Mouse (Mus musculus) hindbrain, embryonic 14.5 days (tissue): ENCODE results near the gene Srr. TPM values are rescaled to one million over a fixed set of nuclear protein-coding genes. Genes with fewer than 3 reads are reported as not detected.

Experiments
- ATAC-seq: fragments of 200-750 bp; cut with Nextera tagmentation; 2 replicates; pipeline ENCODE4 v1.8.0; 2017; ENCODE audit warnings: moderate number of reproducible peaks, mild to moderate bottlenecking, moderate TSS enrichment, moderate library complexity; ENCODE audit not compliant: low FRiP score
- DNase-seq: peaks from one replicate; pipeline ENCODE4 v3.0.0-alpha.2; 2015; ENCODE audit warnings: low spot score
- H3K27ac ChIP-seq: fragments of 300-500 bp; sonication (generic); 2 replicates; pipeline ENCODE4 v1.5.1; 2014; ENCODE audit warnings: mild to moderate bottlenecking, moderate library complexity
- H3K27me3 ChIP-seq: fragments of 300-500 bp; sonication (generic); 2 replicates; pipeline ENCODE4 v1.6.1; 2014; ENCODE audit warnings: mild to moderate bottlenecking, low read length, mixed read lengths; ENCODE audit not compliant: control insufficient read depth, insufficient read depth
- H3K36me3 ChIP-seq: fragments of 300-500 bp; sonication (generic); replicated peaks from 2 replicates; pipeline ENCODE4 v1.6.1; 2014; ENCODE audit not compliant: control insufficient read depth, insufficient read depth
- H3K4me1 ChIP-seq: fragments of 300-500 bp; sonication (generic); replicated peaks from 2 replicates; pipeline ENCODE4 v1.6.1; 2014; ENCODE audit warnings: antibody characterized with exemption, low read length, mixed read lengths; ENCODE audit not compliant: control insufficient read depth, insufficient read depth
- H3K4me2 ChIP-seq: fragments of 300-500 bp; sonication (generic); replicated peaks from 2 replicates; pipeline ENCODE4 v1.6.1; 2014; ENCODE audit warnings: mild to moderate bottlenecking, moderate library complexity
- H3K4me3 ChIP-seq: fragments of 300-500 bp; sonication (generic); replicated peaks from 2 replicates; pipeline ENCODE4 v1.5.1; 2014; ENCODE audit warnings: mild to moderate bottlenecking, low read length
- H3K9ac ChIP-seq: fragments of 300-500 bp; sonication (generic); 2 replicates; pipeline ENCODE4 v1.6.1; 2014
- H3K9me3 ChIP-seq: fragments of 300-500 bp; sonication (generic); 2 replicates; pipeline ENCODE4 v1.6.1; 2016; ENCODE audit warnings: low read length; ENCODE audit not compliant: control insufficient read depth
- WGBS: fragments of 180-500 bp; shearing (Covaris S2); extraction: QIAGEN DNeasy Blood & Tissue Kit; methylation state at CpG from one replicate; pipeline ENCODE4 v1.1.7; 2014; 5-methylcytosine and 5-hydroxymethylcytosine counted together
- polyA plus RNA-seq: library from polyadenylated mRNA; unstranded; fragments of >200 nt; fragmentation: Nextera tagmentation; extraction: Ambion mirVana; gene quantifications from 2 replicates; pipeline ENCODE4 v1.2.1, GENCODE M21; 2014

The Srr gene
- polyA plus RNA-seq, 1 experiment from 2014 or later = 43.2 TPM

DNA sequence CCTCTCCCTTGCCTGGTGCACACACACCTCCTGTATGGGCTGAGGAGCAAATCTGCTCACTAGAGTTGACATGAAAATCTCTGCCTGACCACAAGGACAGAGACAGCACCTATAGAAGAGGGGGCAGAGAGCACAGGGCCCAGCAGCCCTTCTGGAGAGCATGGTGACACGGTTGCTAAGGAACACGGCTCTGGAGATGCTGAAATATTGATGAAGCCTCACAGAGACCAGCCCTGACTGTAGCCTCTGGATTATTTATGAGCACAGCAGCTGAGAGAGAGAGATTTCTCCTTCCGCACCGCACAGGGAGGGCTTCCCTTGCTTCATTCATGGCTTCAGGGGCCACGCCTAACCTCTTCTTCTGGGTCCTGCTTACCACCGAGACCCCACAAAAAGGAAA, 56.1 kb downstream of the Srr start:
- DNase-seq (peak; percentile 44), ATAC-seq (peak; percentile 59)
- Histone ChIP-seq H3K27ac (peak overlapping the region; percentile 76), H3K4me2 (0 out of 2 replicates have a peak overlapping the region, but pooled peaks have one; percentile 11), H3K36me3 (peaks cover 37% of the 10 kb centered on the region), H3K4me3 (no peak overlapping the region), H3K9ac (no peak overlapping the region), H3K9me3 (no peaks in the 10 kb centered on the region), H3K27me3 (no peaks in the 10 kb centered on the region), H3K4me1 (peaks cover 25% of the 10 kb centered on the region)
- 66% methylated on average over 6 of the region's 6 CpGs for WGBS

DNA sequence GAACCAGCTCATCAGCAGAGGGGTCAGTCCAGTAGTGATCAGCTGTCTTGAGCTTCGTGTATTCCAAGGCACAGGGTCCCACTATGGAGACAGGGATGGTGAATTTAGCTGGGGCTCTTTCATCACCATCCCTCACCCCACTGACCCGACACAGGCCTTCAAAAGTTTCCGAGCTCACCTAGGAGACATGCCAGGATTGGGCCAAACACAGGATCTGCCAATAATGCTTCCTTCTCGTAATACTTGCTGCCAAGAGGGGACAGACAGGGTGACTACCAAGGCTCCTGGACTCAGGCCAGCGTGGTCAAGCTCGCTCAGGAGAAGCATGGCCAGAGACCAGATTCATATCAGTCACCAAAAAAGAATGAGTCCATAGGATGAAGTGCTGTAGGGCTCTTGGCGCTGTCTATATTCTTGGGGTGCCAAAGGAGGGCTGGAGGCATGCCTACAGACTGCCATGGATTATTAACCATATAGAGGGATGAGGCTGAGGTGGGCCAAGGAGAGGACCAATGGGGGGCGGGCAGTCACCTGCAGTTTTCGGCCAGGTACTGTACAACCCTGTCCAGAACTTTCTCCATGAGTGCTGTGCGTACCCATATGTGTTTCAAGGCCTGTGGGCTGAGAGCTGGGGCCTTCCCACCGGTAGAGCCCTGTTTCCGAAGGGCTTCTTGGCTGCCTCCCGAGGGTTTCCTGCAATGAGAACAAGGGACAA, 57.5 kb downstream of the Srr start:
- peak overlapping the region; percentile 76; the same call in 1 of the 2 replicates for H3K27ac ChIP-seq

DNA sequence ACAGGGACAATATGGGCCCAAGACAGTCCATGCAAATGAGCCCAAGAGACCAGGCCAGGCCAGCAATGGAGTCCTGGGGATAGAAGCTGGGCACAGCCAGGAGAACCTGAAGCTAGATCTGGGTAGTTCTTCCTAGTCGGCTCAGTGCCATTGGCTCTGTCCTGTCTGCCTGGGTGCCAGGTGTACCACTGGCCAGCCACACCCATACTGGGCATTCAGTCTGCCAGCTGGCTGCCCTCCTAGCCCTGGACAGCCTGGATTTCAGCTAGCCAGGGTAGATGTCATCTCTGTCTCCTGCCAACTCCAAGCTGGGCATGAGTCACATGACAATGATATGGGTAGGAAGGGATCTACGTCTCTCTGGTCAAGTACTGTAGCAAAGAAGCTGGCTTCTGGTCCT, 58.6 kb downstream of the Srr start:
- peaks cover 57% of the 10 kb centered on the region for H3K36me3 ChIP-seq
- no peak for DNase-seq

More for the DNA sequence above, 57.5 kb downstream of the Srr start:
- Histone ChIP-seq H3K36me3 (peaks cover 48% of the 10 kb centered on the region), H3K27me3 (no peaks in the 10 kb centered on the region), H3K4me1 (peaks cover 25% of the 10 kb centered on the region), H3K9me3 (no peaks in the 10 kb centered on the region), H3K4me3 (no peak overlapping the region), H3K9ac (no peak overlapping the region), H3K4me2 (no peak overlapping the region)
- no peak for ATAC-seq
- DNase-seq = no peak
- WGBS = 85% methylated on average over 13 of the region's 13 CpGs

DNA sequence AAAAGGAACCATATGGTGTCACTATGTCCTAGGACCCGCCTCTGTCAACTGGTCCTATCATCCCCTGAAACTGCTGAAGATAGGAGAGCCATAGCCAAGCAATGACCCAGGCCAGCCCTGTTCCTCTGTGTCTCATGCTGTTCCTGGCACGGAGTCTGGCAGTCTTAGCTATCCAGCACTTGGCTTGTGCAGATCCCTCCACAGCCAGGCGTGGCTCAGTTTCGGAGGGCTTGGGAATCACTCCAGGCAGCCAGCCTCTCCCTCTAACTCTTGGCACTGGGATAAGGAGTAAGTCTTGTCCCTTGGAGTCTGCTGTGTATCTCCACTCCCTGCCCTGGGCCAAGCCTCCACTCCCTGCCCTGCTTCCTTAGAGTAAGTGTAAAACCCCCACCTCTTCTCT, 59.1 kb downstream of the Srr start:
- Histone ChIP-seq H3K9ac (no peak overlapping the region), H3K36me3 (peaks cover 60% of the 10 kb centered on the region), H3K27me3 (no peaks in the 10 kb centered on the region), H3K4me3 (no peak overlapping the region), H3K4me2 (no peak overlapping the region), H3K27ac (no peak overlapping the region), H3K4me1 (peaks cover 23% of the 10 kb centered on the region), H3K9me3 (no peaks in the 10 kb centered on the region)
- 84% methylated on average over 4 of the region's 4 CpGs for WGBS
- DNase-seq (peak; percentile 27), ATAC-seq (no peak)

More for the DNA sequence above, 58.6 kb downstream of the Srr start:
- no peak overlapping the region for H3K27ac ChIP-seq
- no peak for ATAC-seq
- no peaks in the 10 kb centered on the region for H3K27me3 ChIP-seq
- H3K4me2 ChIP-seq = no peak overlapping the region
- H3K9ac ChIP-seq = no peak overlapping the region
- peaks cover 25% of the 10 kb centered on the region for H3K4me1 ChIP-seq
- 92% methylated on average over 2 of the region's 2 CpGs for WGBS
- H3K9me3 ChIP-seq = no peaks in the 10 kb centered on the region
- H3K4me3 ChIP-seq = no peak overlapping the region

- WGBS = 86% methylated on average over 9 of the region's 9 CpGs
- H3K9me3 ChIP-seq = no peaks in the 10 kb centered on the region
- H3K27me3 ChIP-seq = no peaks in the 10 kb centered on the region
- H3K4me1 ChIP-seq = peaks cover 10% of the 10 kb centered on the region; the same call in 1 of the 2 replicates
- H3K4me2 ChIP-seq = no peak overlapping the region
- no peak for DNase-seq
- peaks cover 73% of the 10 kb centered on the region for H3K36me3 ChIP-seq
- no peak overlapping the region for H3K9ac ChIP-seq
- H3K27ac ChIP-seq = no peak overlapping the region
- no peak overlapping the region for H3K4me3 ChIP-seq
- no peak for ATAC-seq
Measured at GRCm38 (mm10) chr11:74865252-74865651, 60.5 kb downstream of the Srr start.

GRCm38 (mm10) chr11:74864421-74864820, 61.3 kb downstream of the Srr start:
- H3K4me2 ChIP-seq = no peak overlapping the region
- ATAC-seq = no peak
- WGBS = 93% methylated on average over 9 of the region's 9 CpGs

GRCm38 (mm10) chr11:74863471-74863870, 62.3 kb downstream of the Srr start:
- Histone ChIP-seq H3K4me1 (no peaks in the 10 kb centered on the region), H3K9ac (no peak overlapping the region), H3K4me2 (no peak overlapping the region), H3K36me3 (peaks cover 89% of the 10 kb centered on the region), H3K9me3 (no peaks in the 10 kb centered on the region), H3K27me3 (no peaks in the 10 kb centered on the region), H3K27ac (no peak overlapping the region), H3K4me3 (no peak overlapping the region)
- WGBS = 32% methylated on average over 11 of the region's 11 CpGs
- ATAC-seq (no peak), DNase-seq (no peak)

More at GRCm38 (mm10) chr11:74864421-74864820, 61.3 kb downstream of the Srr start:
- Histone ChIP-seq H3K36me3 (peaks cover 82% of the 10 kb centered on the region), H3K4me1 (0 out of 2 replicates have a peak, but pooled peaks cover 3% of the 10 kb centered on the region), H3K4me3 (no peak overlapping the region), H3K9ac (no peak overlapping the region), H3K27ac (no peak overlapping the region), H3K9me3 (no peaks in the 10 kb centered on the region), H3K27me3 (no peaks in the 10 kb centered on the region)
- DNase-seq = no peak

DNA sequence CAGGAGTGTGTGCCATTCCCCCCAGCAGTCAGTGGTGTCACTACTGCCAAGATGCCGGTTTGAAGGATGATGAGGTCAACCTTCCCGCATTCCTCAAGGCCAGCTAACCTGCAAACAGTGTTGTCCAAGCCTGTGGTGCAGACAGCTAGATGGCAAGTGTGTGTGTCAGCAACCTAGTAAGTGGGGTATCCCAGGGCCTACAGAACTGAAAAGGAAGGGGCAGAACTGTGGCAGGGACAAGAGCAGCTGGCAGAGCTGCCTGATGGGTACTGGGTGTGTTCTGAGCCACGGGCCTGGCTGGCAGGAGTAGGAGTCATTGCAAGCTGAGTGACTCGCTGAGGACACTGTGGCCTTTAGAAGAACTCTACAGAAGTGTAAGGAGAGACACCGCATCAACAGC, 63.6 kb downstream of the Srr start:
- DNase-seq = no peak
- 89% methylated on average over 5 of the region's 5 CpGs for WGBS
- Histone ChIP-seq H3K27me3 (no peaks in the 10 kb centered on the region), H3K4me2 (no peak overlapping the region), H3K9me3 (no peaks in the 10 kb centered on the region), H3K27ac (no peak overlapping the region), H3K36me3 (peaks cover 89% of the 10 kb centered on the region), H3K4me3 (no peak overlapping the region), H3K9ac (no peak overlapping the region), H3K4me1 (no peaks in the 10 kb centered on the region)
- no peak for ATAC-seq

DNA sequence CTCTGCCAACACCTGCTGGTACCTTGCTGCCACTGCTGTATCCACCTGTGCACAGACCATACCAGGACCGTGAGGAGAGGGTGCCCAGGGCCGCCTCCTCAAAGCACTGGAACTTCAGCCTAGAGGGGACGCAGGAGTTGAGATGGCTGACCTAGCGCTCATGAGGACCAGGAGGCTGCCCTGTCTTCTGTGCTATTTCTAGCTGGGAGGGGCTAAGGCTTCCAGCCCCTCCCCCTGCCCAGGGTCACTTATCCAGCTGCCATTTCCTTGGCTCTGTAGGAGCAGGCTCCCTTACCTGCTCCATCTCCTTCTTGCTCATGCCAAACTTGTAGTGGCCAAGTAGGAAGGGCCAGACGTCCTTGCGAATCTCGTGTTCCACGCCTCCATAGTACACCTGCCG, 68.0 kb downstream of the Srr start:
- Histone ChIP-seq H3K4me1 (no peaks in the 10 kb centered on the region), H3K27me3 (no peaks in the 10 kb centered on the region), H3K9ac (no peak overlapping the region), H3K4me2 (no peak overlapping the region), H3K36me3 (peaks cover 74% of the 10 kb centered on the region), H3K27ac (no peak overlapping the region), H3K9me3 (no peaks in the 10 kb centered on the region), H3K4me3 (no peak overlapping the region)
- no peak for ATAC-seq
- no peak for DNase-seq
- WGBS = 88% methylated on average over 9 of the region's 9 CpGs
